Mouse (Mus musculus) lung, embryonic 14.5 days (tissue): ENCODE measurements at regions not wholly inside any gene's neighbourhood (a gene's known extent, or its start where the extent isn't known, plus 50 kb on each side); places are given as distances from the start of the nearest gene placed in this dataset.

Source experiments
- ATAC-seq: fragments of 200-750 bp; cut with Nextera tagmentation; 2 replicates; pipeline ENCODE4 v1.8.0; 2017; ENCODE audit warnings: mild to moderate bottlenecking, moderate TSS enrichment, moderate library complexity; ENCODE audit not compliant: insufficient read depth
- DNase-seq: peaks from one replicate; pipeline ENCODE4 v3.0.0-alpha.2; 2015
- H3K27ac ChIP-seq: fragments of 300-500 bp; sonication (generic); 2 replicates; pipeline ENCODE4 v1.5.1; 2014; ENCODE audit warnings: low read depth, mild to moderate bottlenecking, moderate library complexity
- H3K27me3 ChIP-seq: fragments of 300-500 bp; sonication (generic); 2 replicates; pipeline ENCODE4 v1.6.1; 2014; ENCODE audit warnings: low read length, control low read depth; ENCODE audit not compliant: insufficient read depth
- H3K36me3 ChIP-seq: fragments of 300-500 bp; sonication (generic); 2 replicates; pipeline ENCODE4 v1.6.1; 2014; ENCODE audit warnings: control low read depth; ENCODE audit not compliant: insufficient read depth
- H3K4me1 ChIP-seq: fragments of 300-500 bp; sonication (generic); 2 replicates; pipeline ENCODE4 v1.6.1; 2014; ENCODE audit warnings: antibody characterized with exemption, control low read depth; ENCODE audit not compliant: insufficient read depth
- H3K4me2 ChIP-seq: fragments of 300-500 bp; sonication (generic); 2 replicates; pipeline ENCODE4 v1.6.1; 2014; ENCODE audit warnings: mild to moderate bottlenecking
- H3K4me3 ChIP-seq: fragments of 300-500 bp; sonication (generic); 2 replicates; pipeline ENCODE4 v1.5.1; 2014; ENCODE audit warnings: low read depth, low read length
- H3K9ac ChIP-seq: fragments of 300-500 bp; sonication (generic); 2 replicates; pipeline ENCODE4 v1.6.1; 2014
- H3K9me3 ChIP-seq: fragments of 300-500 bp; sonication (generic); 2 replicates; pipeline ENCODE4 v1.6.1; 2016; ENCODE audit warnings: low read depth, low read length, control low read depth
- CTCF ChIP-seq: IDR thresholded peaks from 2 replicates; pipeline ENCODE4 v1.5.1; 2016; ENCODE audit warnings: antibody characterized with exemption, low read depth
- whole genome bisulfite sequencing: fragments of 180-500 bp; shearing (Covaris S2); extraction: QIAGEN DNeasy Blood & Tissue Kit; methylation state at CpG from one replicate; pipeline ENCODE4 v1.1.7; 2014; 5-methylcytosine and 5-hydroxymethylcytosine counted together

- no peak for DNase-seq
- no peak for TF ChIP-seq CTCF
- ATAC-seq: no peak
These were observed 385.2 kb upstream of the Nrp1 start for GRCm38 (mm10) chr8:127973194-127973593.

GRCm38 (mm10) chr8:127977746-127978145, 380.7 kb upstream of the Nrp1 start:
- TF ChIP-seq CTCF: no peak
- Histone ChIP-seq H3K4me1 (no peaks in the 10 kb centered on the region), H3K9me3 (no peaks in the 10 kb centered on the region), H3K36me3 (no peaks in the 10 kb centered on the region), H3K4me2 (no peak overlapping the region), H3K9ac (no peak overlapping the region), H3K27me3 (no peaks in the 10 kb centered on the region), H3K4me3 (no peak overlapping the region), H3K27ac (no peak overlapping the region)
- 53% methylated on average over 2 of the region's 2 CpGs for WGBS
- ATAC-seq (no peak), DNase-seq (no peak)

More at GRCm38 (mm10) chr8:127973194-127973593, 385.2 kb upstream of the Nrp1 start:
- Histone ChIP-seq H3K9ac (no peak overlapping the region), H3K4me2 (no peak overlapping the region), H3K4me1 (no peaks in the 10 kb centered on the region; the same call in 1 of the 2 replicates), H3K27ac (no peak overlapping the region), H3K4me3 (no peak overlapping the region), H3K9me3 (no peaks in the 10 kb centered on the region), H3K36me3 (no peaks in the 10 kb centered on the region), H3K27me3 (no peaks in the 10 kb centered on the region)
- 89% methylated on average over 2 of the region's 2 CpGs for WGBS

- no peak for DNase-seq
- Histone ChIP-seq H3K4me3 (no peak overlapping the region), H3K27ac (no peak overlapping the region), H3K9me3 (no peaks in the 10 kb centered on the region), H3K9ac (no peak overlapping the region), H3K36me3 (no peaks in the 10 kb centered on the region), H3K27me3 (no peaks in the 10 kb centered on the region), H3K4me1 (no peaks in the 10 kb centered on the region), H3K4me2 (no peak overlapping the region)
- WGBS: 64% methylated on average over 5 of the region's 5 CpGs
- ATAC-seq: no peak
- TF ChIP-seq CTCF: no peak
These were observed 379.0 kb upstream of the Nrp1 start for GRCm38 (mm10) chr8:127979180-127980030.

GRCm38 (mm10) chr8:127982165-127982564, 376.2 kb upstream of the Nrp1 start:
- Histone ChIP-seq H3K27ac (no peak overlapping the region), H3K4me1 (no peaks in the 10 kb centered on the region), H3K4me3 (no peak overlapping the region), H3K9ac (no peak overlapping the region), H3K27me3 (no peaks in the 10 kb centered on the region), H3K36me3 (no peaks in the 10 kb centered on the region), H3K4me2 (no peak overlapping the region), H3K9me3 (no peaks in the 10 kb centered on the region)
- WGBS: 68% methylated on average over 5 of the region's 5 CpGs
- no peak for ATAC-seq
- no peak for TF ChIP-seq CTCF
- no peak for DNase-seq

- peak; percentile 41; the same call in 1 of the 2 replicates for ATAC-seq
These were observed 372.8 kb upstream of the Nrp1 start for GRCm38 (mm10) chr8:127985616-127986015.

GRCm38 (mm10) chr8:127988887-127989286, 369.5 kb upstream of the Nrp1 start:
- TF ChIP-seq CTCF: no peak
- Histone ChIP-seq H3K4me1 (no peaks in the 10 kb centered on the region), H3K36me3 (no peaks in the 10 kb centered on the region), H3K4me2 (no peak overlapping the region), H3K4me3 (no peak overlapping the region), H3K27ac (no peak overlapping the region), H3K9ac (no peak overlapping the region), H3K9me3 (no peaks in the 10 kb centered on the region), H3K27me3 (no peaks in the 10 kb centered on the region)
- ATAC-seq (no peak), DNase-seq (no peak)
- 51% methylated on average over 1 of the region's 1 CpGs for WGBS

More at GRCm38 (mm10) chr8:127985616-127986015, 372.8 kb upstream of the Nrp1 start:
- H3K9ac ChIP-seq: no peak overlapping the region
- no peaks in the 10 kb centered on the region for H3K4me1 ChIP-seq
- H3K27me3 ChIP-seq: no peaks in the 10 kb centered on the region
- WGBS: 44% methylated on average over 6 of the region's 6 CpGs
- H3K9me3 ChIP-seq: no peaks in the 10 kb centered on the region
- H3K27ac ChIP-seq: no peak overlapping the region
- no peak overlapping the region for H3K4me2 ChIP-seq
- H3K4me3 ChIP-seq: no peak overlapping the region
- no peak for TF ChIP-seq CTCF
- DNase-seq: peak; percentile 27
- H3K36me3 ChIP-seq: no peaks in the 10 kb centered on the region

GRCm38 (mm10) chr8:127994898-127995297, 363.5 kb upstream of the Nrp1 start:
- ATAC-seq: no peak
- no peak for TF ChIP-seq CTCF
- 76% methylated on average over 1 of the region's 1 CpGs for WGBS

More at GRCm38 (mm10) chr8:127994898-127995297, 363.5 kb upstream of the Nrp1 start:
- Histone ChIP-seq H3K4me2 (no peak overlapping the region), H3K27me3 (no peaks in the 10 kb centered on the region), H3K4me1 (no peaks in the 10 kb centered on the region), H3K4me3 (no peak overlapping the region), H3K36me3 (no peaks in the 10 kb centered on the region), H3K9me3 (no peaks in the 10 kb centered on the region), H3K27ac (no peak overlapping the region), H3K9ac (no peak overlapping the region)
- DNase-seq: no peak
